Mouse (Mus musculus): ENCODE results near the gene Wfdc21.

DNA sequence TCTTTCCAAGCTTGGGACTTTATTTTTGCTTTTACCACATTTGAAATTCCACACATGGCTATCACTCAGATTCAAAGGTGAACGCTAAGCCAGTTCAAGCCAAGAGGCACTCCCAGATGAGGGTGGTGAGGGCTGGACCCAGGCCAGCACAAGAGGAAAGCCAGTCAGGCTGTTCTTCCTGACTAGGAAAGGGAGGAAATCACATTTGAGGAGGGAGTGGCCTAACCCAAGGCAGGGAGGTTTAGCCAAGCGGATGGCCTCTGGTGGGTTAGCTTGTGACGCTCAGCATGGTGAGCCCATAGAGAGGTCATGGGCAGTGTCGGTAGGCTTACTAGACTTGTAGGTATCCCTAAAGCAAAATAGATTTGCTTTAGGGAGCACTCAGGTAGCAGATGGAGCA lies 40.1 kb downstream of the Wfdc21 start:
- TF ChIP-seq GATA1 (IDR thresholded peaks at IDR 0.05; ENCODE audit: borderline replicate concordance, low read length) (no peak), FLI1 (IDR thresholded peaks at IDR 0.05; ENCODE audit: low read length) (no peak)
